Mouse (Mus musculus) urinary bladder, postnatal 4 days (tissue): Measurements from ENCODE around the gene Ccser1.

Experiments
- DNase-seq, 2 experiments: peaks; one replicate each; pipeline ENCODE4 v3.0.0; 2021 to 2022; ENCODE audit warnings: low spot score in 2 of 2

Ccser1 gene

GRCm38 (mm10) chr6:61296188-61297037 is 116.3 kb downstream of the Ccser1 start:
- no peak for DNase-seq

GRCm38 (mm10) chr6:61300441-61300840 is 120.3 kb downstream of the Ccser1 start:
- no peak for DNase-seq

GRCm38 (mm10) chr6:61300975-61301374 is 120.9 kb downstream of the Ccser1 start:
- no peak for DNase-seq

GRCm38 (mm10) chr6:61301631-61302030 is 121.5 kb downstream of the Ccser1 start:
- no peak for DNase-seq

GRCm38 (mm10) chr6:61311324-61312091 is 131.4 kb downstream of the Ccser1 start:
- no peak for DNase-seq

- no peak for DNase-seq
These were observed 135.9 kb downstream of the Ccser1 start for GRCm38 (mm10) chr6:61315884-61316601.

- DNase-seq = no peak
These were observed 140.7 kb downstream of the Ccser1 start for GRCm38 (mm10) chr6:61320842-61321241.

GRCm38 (mm10) chr6:61322328-61322727 is 142.2 kb downstream of the Ccser1 start:
- DNase-seq = no peak

GRCm38 (mm10) chr6:61326131-61326530 is 146.0 kb downstream of the Ccser1 start:
- no peak for DNase-seq

GRCm38 (mm10) chr6:61328981-61329380 is 148.9 kb downstream of the Ccser1 start:
- DNase-seq = no peak

- no peak for DNase-seq
These were observed 149.7 kb downstream of the Ccser1 start for GRCm38 (mm10) chr6:61329593-61330540.

GRCm38 (mm10) chr6:61334466-61334865 is 154.3 kb downstream of the Ccser1 start:
- DNase-seq = no peak

GRCm38 (mm10) chr6:61347045-61347838 is 167.1 kb downstream of the Ccser1 start:
- no peak for DNase-seq

- DNase-seq = no peak
These were observed 183.6 kb downstream of the Ccser1 start for GRCm38 (mm10) chr6:61363722-61364121.

GRCm38 (mm10) chr6:61382526-61382925 is 202.4 kb downstream of the Ccser1 start:
- DNase-seq = no peak

GRCm38 (mm10) chr6:61382991-61383390 is 202.9 kb downstream of the Ccser1 start:
- no peak for DNase-seq

- DNase-seq = no peak
These were observed 206.9 kb downstream of the Ccser1 start for GRCm38 (mm10) chr6:61387046-61387445.

- DNase-seq = no peak
These were observed 247.4 kb downstream of the Ccser1 start for GRCm38 (mm10) chr6:61427490-61427889.

GRCm38 (mm10) chr6:61430881-61431725 is 251.0 kb downstream of the Ccser1 start:
- DNase-seq = no peak

GRCm38 (mm10) chr6:61431726-61431984 is 251.5 kb downstream of the Ccser1 start:
- no peak for DNase-seq
